Mouse (Mus musculus) 416B (cell line): ENCODE measurements around the gene Rsl24d1.
"Not testable (repeated sequence)": the region's sequence is repeated elsewhere in the genome, so short reads cannot be mapped to it uniquely, and the experiment has no call there.

Source experiments
- DNase-seq: peaks from one replicate; pipeline ENCODE4 v3.0.0; 2011; ENCODE audit warnings: low read depth

Rsl24d1 gene

GRCm38 (mm10) chr9:73102181-73102580 is 11.0 kb upstream of the Rsl24d1 start, which contains the start of gene Gm20509:
TSS of gene Gm20509 (plus strand) at chr9:73102470.
- DNase-seq = no peak

GRCm38 (mm10) chr9:73103159-73103879 is 9.9 kb upstream of the Rsl24d1 start:
- DNase-seq = no peak

- DNase-seq = no peak
Observed at GRCm38 (mm10) chr9:73103880-73104198, 9.4 kb upstream of the Rsl24d1 start.

- DNase-seq = no peak
Observed at GRCm38 (mm10) chr9:73105141-73105540, 8.1 kb upstream of the Rsl24d1 start.

- no peak for DNase-seq
Observed at GRCm38 (mm10) chr9:73105771-73106170, 7.5 kb upstream of the Rsl24d1 start.

- DNase-seq = not testable (repeated sequence)
Observed at GRCm38 (mm10) chr9:73116704-73117103, 3.5 kb downstream of the Rsl24d1 start.

GRCm38 (mm10) chr9:73118012-73118411 is 4.8 kb downstream of the Rsl24d1 start:
- DNase-seq = peak; percentile 24

GRCm38 (mm10) chr9:73121735-73122134 is 8.5 kb downstream of the Rsl24d1 start:
- peak; percentile 42 for DNase-seq

GRCm38 (mm10) chr9:73125043-73125570 is 11.9 kb downstream of the Rsl24d1 start:
- DNase-seq = peak; percentile 18

- DNase-seq = peak; percentile 77
Observed at GRCm38 (mm10) chr9:73127457-73127856, 14.2 kb downstream of the Rsl24d1 start.

- no peak for DNase-seq
Observed at GRCm38 (mm10) chr9:73129875-73130274, 16.6 kb downstream of the Rsl24d1 start.

- DNase-seq = peak; percentile 84
Observed at GRCm38 (mm10) chr9:73130529-73130928, 17.3 kb downstream of the Rsl24d1 start.

- DNase-seq = no peak
Observed at GRCm38 (mm10) chr9:73137341-73137886, 24.2 kb downstream of the Rsl24d1 start.

GRCm38 (mm10) chr9:73154347-73154746 is 41.1 kb downstream of the Rsl24d1 start:
- DNase-seq = no peak

- peak; percentile 26 for DNase-seq
Observed at GRCm38 (mm10) chr9:73157968-73158367, 44.7 kb downstream of the Rsl24d1 start.

- DNase-seq = peak; percentile 81
Observed at GRCm38 (mm10) chr9:73159265-73159664, 46.0 kb downstream of the Rsl24d1 start.

- DNase-seq = peak; percentile 82
Observed at GRCm38 (mm10) chr9:73162571-73163333, 49.5 kb downstream of the Rsl24d1 start.

GRCm38 (mm10) chr9:73165631-73166030 is 52.4 kb downstream of the Rsl24d1 start:
- DNase-seq = peak; percentile 65
